Mouse (Mus musculus) hindbrain, embryonic 16.5 days (tissue): ENCODE measurements around the gene Pparg. TPM values are rescaled to one million over a fixed set of nuclear protein-coding genes. Genes with fewer than 3 reads are reported as not detected.

ENCODE experiments used
- ATAC-seq: fragments of 200-750 bp; cut with Nextera tagmentation; 2 replicates; pipeline ENCODE4 v1.8.0; 2017; ENCODE audit warnings: moderate TSS enrichment, moderate library complexity
- H3K27ac ChIP-seq: fragments of 300-500 bp; sonication (generic); 2 replicates; pipeline ENCODE4 v1.5.1; 2014; ENCODE audit warnings: low read depth, mild to moderate bottlenecking, control low read depth, low read length, moderate library complexity
- H3K27me3 ChIP-seq: fragments of 300-500 bp; sonication (generic); replicated peaks from 2 replicates; pipeline ENCODE4 v1.6.1; 2014; ENCODE audit warnings: low read length; ENCODE audit not compliant: control insufficient read depth, insufficient read depth
- H3K36me3 ChIP-seq: fragments of 300-500 bp; sonication (generic); 2 replicates; pipeline ENCODE4 v1.6.1; 2014; ENCODE audit warnings: mild to moderate bottlenecking, low read length, moderate library complexity, mixed read lengths; ENCODE audit not compliant: control insufficient read depth, insufficient read depth
- H3K4me1 ChIP-seq: fragments of 300-500 bp; sonication (generic); 2 replicates; pipeline ENCODE4 v1.6.1; 2014; ENCODE audit warnings: low read depth, low read length; ENCODE audit not compliant: control insufficient read depth, insufficient read depth
- H3K4me2 ChIP-seq: fragments of 300-500 bp; sonication (generic); 2 replicates; pipeline ENCODE4 v1.6.1; 2014; ENCODE audit warnings: mild to moderate bottlenecking, low read length, control low read depth, moderate library complexity
- H3K4me3 ChIP-seq: fragments of 300-500 bp; sonication (generic); 2 replicates; pipeline ENCODE4 v1.5.1; 2014; ENCODE audit warnings: mild to moderate bottlenecking, low read length, control low read depth, moderate library complexity
- H3K9ac ChIP-seq: fragments of 300-500 bp; sonication (generic); 2 replicates; pipeline ENCODE4 v1.6.1; 2014; ENCODE audit warnings: low read depth, mild to moderate bottlenecking, control low read depth, low read length, moderate library complexity
- H3K9me3 ChIP-seq: fragments of 300-500 bp; sonication (generic); 2 replicates; pipeline ENCODE4 v1.6.1; 2014; ENCODE audit warnings: mild to moderate bottlenecking, low read length, moderate library complexity; ENCODE audit not compliant: control insufficient read depth
- WGBS: fragments of 180-500 bp; shearing (Covaris S2); extraction: QIAGEN DNeasy Blood & Tissue Kit; methylation state at CpG from one replicate; pipeline ENCODE4 v1.1.7; 2014; 5-methylcytosine and 5-hydroxymethylcytosine counted together
- polyA plus RNA-seq: library from polyadenylated mRNA; unstranded; fragments of >200 nt; fragmentation: Nextera tagmentation; extraction: Ambion mirVana; gene quantifications from 2 replicates; pipeline ENCODE4 v1.2.1, GENCODE M21; 2015

Gene Pparg
- polyA plus RNA-seq, 1 experiment from 2014 or later = 0.41 TPM

GRCm38 (mm10) chr6:115489831-115490230, 129.1 kb downstream of the Pparg start:
- no peak overlapping the region for H3K9ac ChIP-seq
- no peak overlapping the region for H3K27ac ChIP-seq
- no peaks in the 10 kb centered on the region for H3K27me3 ChIP-seq
- H3K4me3 ChIP-seq = no peak overlapping the region
- H3K36me3 ChIP-seq = no peaks in the 10 kb centered on the region
- no peaks in the 10 kb centered on the region for H3K4me1 ChIP-seq
- ATAC-seq = no peak
- no peaks in the 10 kb centered on the region for H3K9me3 ChIP-seq
- 73% methylated on average over 9 of the region's 9 CpGs for WGBS
- no peak overlapping the region for H3K4me2 ChIP-seq

- H3K27me3 ChIP-seq = no peaks in the 10 kb centered on the region
- no peak overlapping the region for H3K4me2 ChIP-seq
- H3K4me1 ChIP-seq = no peaks in the 10 kb centered on the region
- H3K27ac ChIP-seq = no peak overlapping the region
- no peak for ATAC-seq
- no peak overlapping the region for H3K4me3 ChIP-seq
- H3K9me3 ChIP-seq = no peaks in the 10 kb centered on the region
- H3K36me3 ChIP-seq = no peaks in the 10 kb centered on the region
- 68% methylated on average over 11 of the region's 11 CpGs for WGBS
- no peak overlapping the region for H3K9ac ChIP-seq
Observed at GRCm38 (mm10) chr6:115492952-115493613, 132.3 kb downstream of the Pparg start.

- no peak for ATAC-seq
- Histone ChIP-seq H3K4me1 (no peaks in the 10 kb centered on the region), H3K9me3 (no peaks in the 10 kb centered on the region), H3K27ac (no peak overlapping the region), H3K4me3 (no peak overlapping the region), H3K36me3 (no peaks in the 10 kb centered on the region), H3K4me2 (no peak overlapping the region), H3K9ac (no peak overlapping the region), H3K27me3 (no peaks in the 10 kb centered on the region)
Observed at GRCm38 (mm10) chr6:115493824-115494223, 133.1 kb downstream of the Pparg start.

GRCm38 (mm10) chr6:115499540-115499939, 138.8 kb downstream of the Pparg start:
- H3K4me2 ChIP-seq = no peak overlapping the region
- no peak overlapping the region for H3K4me3 ChIP-seq
- no peaks in the 10 kb centered on the region for H3K9me3 ChIP-seq
- peak; percentile 89 for ATAC-seq
- no peaks in the 10 kb centered on the region; the same call in none of the 2 replicates for H3K4me1 ChIP-seq
- H3K9ac ChIP-seq = no peak overlapping the region; the same call in 1 of the 2 replicates
- H3K27me3 ChIP-seq = no peaks in the 10 kb centered on the region
- 59% methylated on average over 14 of the region's 14 CpGs for WGBS
- no peak overlapping the region for H3K27ac ChIP-seq
- no peaks in the 10 kb centered on the region for H3K36me3 ChIP-seq

- Histone ChIP-seq H3K4me1 (no peaks in the 10 kb centered on the region; the same call in none of the 2 replicates), H3K27ac (no peak overlapping the region), H3K36me3 (no peaks in the 10 kb centered on the region), H3K4me3 (no peak overlapping the region), H3K9ac (no peak overlapping the region), H3K9me3 (no peaks in the 10 kb centered on the region), H3K4me2 (no peak overlapping the region), H3K27me3 (no peaks in the 10 kb centered on the region)
- 82% methylated on average over 10 of the region's 10 CpGs for WGBS
- ATAC-seq = no peak
Observed at GRCm38 (mm10) chr6:115500234-115500633, 139.5 kb downstream of the Pparg start.

GRCm38 (mm10) chr6:115501131-115501530, 140.4 kb downstream of the Pparg start:
- Histone ChIP-seq H3K4me2 (no peak overlapping the region), H3K27ac (no peak overlapping the region), H3K4me1 (no peaks in the 10 kb centered on the region; the same call in none of the 2 replicates), H3K27me3 (no peaks in the 10 kb centered on the region), H3K4me3 (no peak overlapping the region), H3K9me3 (no peaks in the 10 kb centered on the region), H3K36me3 (no peaks in the 10 kb centered on the region), H3K9ac (no peak overlapping the region)
- no peak for ATAC-seq
- 66% methylated on average over 3 of the region's 3 CpGs for WGBS

- no peak overlapping the region for H3K9ac ChIP-seq
- no peak overlapping the region for H3K4me2 ChIP-seq
- no peaks in the 10 kb centered on the region for H3K27me3 ChIP-seq
- H3K4me1 ChIP-seq = no peaks in the 10 kb centered on the region; the same call in none of the 2 replicates
- no peak for ATAC-seq
- 97% methylated on average over 4 of the region's 4 CpGs for WGBS
- H3K27ac ChIP-seq = no peak overlapping the region
- H3K9me3 ChIP-seq = no peaks in the 10 kb centered on the region
- H3K36me3 ChIP-seq = no peaks in the 10 kb centered on the region
- no peak overlapping the region for H3K4me3 ChIP-seq
Observed at GRCm38 (mm10) chr6:115503038-115503437, 142.3 kb downstream of the Pparg start.

- H3K36me3 ChIP-seq = no peaks in the 10 kb centered on the region
Observed at GRCm38 (mm10) chr6:115503549-115504159, 142.9 kb downstream of the Pparg start.

GRCm38 (mm10) chr6:115504160-115504558, 143.4 kb downstream of the Pparg start:
- H3K4me3 ChIP-seq = no peak overlapping the region
- no peaks in the 10 kb centered on the region for H3K27me3 ChIP-seq
- H3K9me3 ChIP-seq = peaks cover 3% of the 10 kb centered on the region; the same call in 1 of the 2 replicates
- no peak overlapping the region for H3K27ac ChIP-seq
- no peaks in the 10 kb centered on the region for H3K36me3 ChIP-seq
- H3K4me1 ChIP-seq = no peaks in the 10 kb centered on the region; the same call in none of the 2 replicates
- H3K9ac ChIP-seq = no peak overlapping the region
- 76% methylated on average over 3 of the region's 3 CpGs for whole genome bisulfite sequencing
- no peak overlapping the region for H3K4me2 ChIP-seq
- ATAC-seq = no peak

More at GRCm38 (mm10) chr6:115503549-115504159, 142.9 kb downstream of the Pparg start:
- Histone ChIP-seq H3K9me3 (peaks cover 3% of the 10 kb centered on the region; the same call in 1 of the 2 replicates), H3K4me2 (no peak overlapping the region), H3K27ac (no peak overlapping the region), H3K27me3 (no peaks in the 10 kb centered on the region), H3K4me1 (no peaks in the 10 kb centered on the region; the same call in none of the 2 replicates), H3K4me3 (no peak overlapping the region), H3K9ac (no peak overlapping the region)
- 87% methylated on average over 10 of the region's 10 CpGs for WGBS
- no peak for ATAC-seq
